Mouse (Mus musculus) limb, embryonic 11.5 days (tissue): ENCODE results near the gene Cyp2g1. TPM values are rescaled to one million over a fixed set of nuclear protein-coding genes. Genes with fewer than 3 reads are reported as not detected.

Experiments used
- ATAC-seq: fragments of 200-750 bp; cut with Nextera tagmentation; 2 replicates; pipeline ENCODE4 v1.8.0; 2017; ENCODE audit warnings: low read depth; ENCODE audit not compliant: insufficient number of reproducible peaks, low FRiP score, low TSS enrichment
- DNase-seq: peaks from one replicate; pipeline ENCODE4 v3.0.0-alpha.2; 2015; ENCODE audit warnings: low spot score
- H3K27ac ChIP-seq: fragments of 300-500 bp; sonication (generic); replicated peaks from 2 replicates; pipeline ENCODE4 v1.5.1; 2014; ENCODE audit warnings: low read depth, mild to moderate bottlenecking, low read length
- H3K27me3 ChIP-seq: fragments of 300-500 bp; sonication (generic); 2 replicates; pipeline ENCODE4 v1.6.1; 2014; ENCODE audit warnings: mild to moderate bottlenecking, low read length, mixed read lengths; ENCODE audit not compliant: control insufficient read depth, insufficient read depth
- H3K36me3 ChIP-seq: fragments of 300-500 bp; sonication (generic); 2 replicates; pipeline ENCODE4 v1.6.1; 2014; ENCODE audit warnings: mild to moderate bottlenecking, low read length, moderate library complexity, mixed read lengths; ENCODE audit not compliant: control insufficient read depth, insufficient read depth
- H3K4me1 ChIP-seq: fragments of 300-500 bp; sonication (generic); 2 replicates; pipeline ENCODE4 v1.6.1; 2014; ENCODE audit warnings: low read length, mixed read lengths; ENCODE audit not compliant: control insufficient read depth, insufficient read depth
- H3K4me2 ChIP-seq: fragments of 300-500 bp; sonication (generic); 2 replicates; pipeline ENCODE4 v1.6.1; 2014; ENCODE audit warnings: low read depth, mild to moderate bottlenecking, moderate library complexity; ENCODE audit not compliant: severe bottlenecking
- H3K4me3 ChIP-seq: fragments of 300-500 bp; sonication (generic); 2 replicates; pipeline ENCODE4 v1.5.1; 2014; ENCODE audit warnings: low read depth, low read length
- H3K9ac ChIP-seq: fragments of 300-500 bp; sonication (generic); 2 replicates; pipeline ENCODE4 v1.6.1; 2014; ENCODE audit warnings: mild to moderate bottlenecking, low read length
- H3K9me3 ChIP-seq: fragments of 300-500 bp; sonication (generic); 2 replicates; pipeline ENCODE4 v1.6.1; 2016; ENCODE audit warnings: low read length; ENCODE audit not compliant: control insufficient read depth
- WGBS: fragments of 180-500 bp; shearing (Covaris S2); extraction: QIAGEN DNeasy Blood & Tissue Kit; methylation state at CpG from one replicate; pipeline ENCODE4 v1.1.7; 2014; 5-methylcytosine and 5-hydroxymethylcytosine counted together
- polyA plus RNA-seq: library from polyadenylated mRNA; unstranded; fragments of >200 nt; fragmentation: Nextera tagmentation; extraction: Ambion mirVana; gene quantifications from 2 replicates; pipeline ENCODE4 v1.2.1, GENCODE M21; 2014

Cyp2g1 gene
- not detected in 2 replicates for polyA plus RNA-seq

DNA sequence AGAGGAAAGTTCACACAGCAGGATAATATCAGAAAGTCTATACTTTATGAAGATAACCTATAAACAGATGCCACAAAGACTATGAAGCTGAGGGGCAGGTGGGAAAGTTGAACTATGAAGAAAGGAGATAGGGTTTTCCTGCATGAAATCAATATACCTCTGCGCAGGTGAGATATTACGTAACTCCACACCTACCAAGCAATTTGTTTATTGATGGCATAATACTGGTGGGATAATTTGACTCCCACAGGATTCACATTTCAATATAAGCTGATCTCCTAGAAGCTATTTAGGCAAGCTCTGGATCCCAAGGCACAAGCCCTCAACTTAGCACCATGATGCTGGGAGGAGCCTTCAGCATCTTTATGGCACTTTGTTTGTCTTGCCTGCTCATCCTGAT is at the start of gene Cyp2g1:
TSS of gene Cyp2g1 (plus strand) at position 301 of the 400 bp plus-strand sequence.
- H3K36me3 ChIP-seq, result no peaks in the 10 kb centered on the region
- WGBS, result 91% methylated on average over 2 of the region's 2 CpGs
- no peak for ATAC-seq
- H3K27me3 ChIP-seq, result no peaks in the 10 kb centered on the region
- H3K4me3 ChIP-seq, result no peak within 1 kb of the TSS
- no peak for DNase-seq
- H3K4me2 ChIP-seq, result no peak within 1 kb of the TSS
- H3K9ac ChIP-seq, result no peak within 1 kb of the TSS
- no peaks in the 10 kb centered on the region for H3K4me1 ChIP-seq
- no peak within 1 kb of the TSS for H3K27ac ChIP-seq
- H3K9me3 ChIP-seq, result no peaks in the 10 kb centered on the region

DNA sequence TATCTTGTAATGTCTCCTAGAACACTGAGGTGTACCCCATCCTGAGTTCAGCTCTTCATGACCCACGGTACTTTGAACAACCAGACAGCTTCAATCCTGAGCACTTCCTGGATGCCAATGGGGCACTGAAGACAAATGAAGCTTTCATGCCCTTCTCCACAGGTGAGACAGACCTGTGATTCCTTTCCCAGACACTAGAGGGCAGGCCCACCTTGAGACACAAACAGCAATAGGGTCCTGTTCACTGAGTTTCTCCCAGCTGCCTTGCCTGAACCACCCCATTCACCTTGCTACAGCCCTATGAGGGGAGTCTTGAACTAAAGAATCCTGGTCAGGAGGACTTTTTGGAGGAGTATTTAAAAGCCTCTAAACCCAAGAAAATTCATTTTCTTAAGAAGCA is 41.6 kb upstream of the Cyp2g1 start:
- Histone ChIP-seq H3K9me3 (no peaks in the 10 kb centered on the region), H3K9ac (no peak overlapping the region), H3K36me3 (no peaks in the 10 kb centered on the region), H3K4me1 (no peaks in the 10 kb centered on the region), H3K27ac (no peak overlapping the region), H3K4me3 (no peak overlapping the region), H3K27me3 (no peaks in the 10 kb centered on the region), H3K4me2 (no peak overlapping the region)
- no peak for ATAC-seq
- DNase-seq, result no peak
- 50% methylated on average over 1 of the region's 1 CpGs for WGBS

DNA sequence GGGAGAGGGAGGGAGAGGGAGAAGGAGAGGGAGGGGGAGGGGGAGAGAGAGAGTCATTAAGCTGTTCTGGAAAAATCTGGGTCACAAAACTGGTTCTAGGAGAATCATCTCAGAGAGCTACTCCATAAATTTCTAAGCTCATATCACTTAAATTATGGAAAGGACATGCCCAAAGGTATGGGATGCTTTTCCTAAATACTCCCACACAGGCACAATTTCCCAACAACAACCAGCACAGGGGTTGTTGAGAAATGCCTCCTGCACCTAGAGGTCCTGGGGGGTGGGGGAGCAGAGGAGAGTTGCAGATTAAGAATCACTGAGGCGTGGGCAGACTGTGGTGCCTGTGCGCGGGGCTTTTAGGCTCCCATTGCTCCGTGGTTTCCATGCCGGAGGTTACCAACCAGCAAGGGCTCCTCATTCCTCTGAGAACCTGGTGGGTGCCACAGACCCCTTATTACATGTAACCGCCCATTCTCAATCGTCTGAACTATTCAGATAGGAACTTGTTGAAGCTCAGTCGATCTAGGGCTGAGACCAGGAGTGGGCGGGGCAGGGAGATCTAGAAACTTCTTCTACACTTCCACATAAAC is 38.7 kb upstream of the Cyp2g1 start:
- ATAC-seq (no peak), DNase-seq (no peak)
- no peaks in the 10 kb centered on the region for H3K9me3 ChIP-seq
- no peak overlapping the region for H3K4me2 ChIP-seq
- H3K4me1 ChIP-seq, result no peaks in the 10 kb centered on the region
- H3K27me3 ChIP-seq, result no peaks in the 10 kb centered on the region
- no peak overlapping the region for H3K9ac ChIP-seq
- no peaks in the 10 kb centered on the region for H3K36me3 ChIP-seq
- no peak overlapping the region for H3K27ac ChIP-seq
- H3K4me3 ChIP-seq, result no peak overlapping the region
- WGBS, result 78% methylated on average over 9 of the region's 9 CpGs

DNA sequence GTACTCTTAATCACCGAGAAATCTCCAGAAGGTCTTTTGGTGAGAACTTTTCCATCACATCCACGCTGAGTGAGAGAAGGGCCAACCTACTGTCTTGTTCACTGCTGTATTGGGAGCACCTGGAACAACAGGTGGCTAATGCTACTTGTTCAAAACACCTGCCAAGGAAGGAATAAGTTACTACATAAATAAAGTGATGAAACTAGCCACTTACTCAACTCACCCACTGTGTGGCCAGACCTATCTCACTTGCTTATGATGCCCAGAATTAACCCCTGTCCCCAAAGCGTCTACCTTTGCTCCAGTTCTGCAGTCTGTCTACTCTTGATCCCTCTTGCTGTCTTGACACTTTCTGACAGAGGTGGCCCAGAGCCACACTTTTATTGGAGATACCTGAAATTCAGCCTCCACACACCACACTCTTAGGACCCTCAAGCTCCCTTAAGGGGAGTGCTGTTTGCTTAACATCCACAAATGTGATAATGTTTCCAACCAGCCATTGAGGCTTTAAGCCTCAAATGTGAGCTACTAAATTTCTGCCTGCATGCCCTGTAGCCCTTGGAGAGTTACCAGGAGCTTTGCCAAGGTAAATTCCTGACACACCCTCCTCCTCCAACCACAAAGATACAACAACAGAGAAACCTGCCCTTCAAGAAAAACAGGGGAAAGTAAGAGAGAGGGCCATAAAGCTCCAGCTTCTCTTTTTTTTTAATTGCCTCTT is 35.7 kb upstream of the Cyp2g1 start:
- H3K4me2 ChIP-seq, result no peak overlapping the region
- H3K9me3 ChIP-seq, result no peaks in the 10 kb centered on the region
- ATAC-seq (no peak), DNase-seq (no peak)
- H3K9ac ChIP-seq, result no peak overlapping the region
- 82% methylated on average over 3 of the region's 3 CpGs for WGBS
- no peak overlapping the region for H3K4me3 ChIP-seq
- no peaks in the 10 kb centered on the region for H3K4me1 ChIP-seq
- no peak overlapping the region for H3K27ac ChIP-seq
- H3K36me3 ChIP-seq, result no peaks in the 10 kb centered on the region
- H3K27me3 ChIP-seq, result no peaks in the 10 kb centered on the region

DNA sequence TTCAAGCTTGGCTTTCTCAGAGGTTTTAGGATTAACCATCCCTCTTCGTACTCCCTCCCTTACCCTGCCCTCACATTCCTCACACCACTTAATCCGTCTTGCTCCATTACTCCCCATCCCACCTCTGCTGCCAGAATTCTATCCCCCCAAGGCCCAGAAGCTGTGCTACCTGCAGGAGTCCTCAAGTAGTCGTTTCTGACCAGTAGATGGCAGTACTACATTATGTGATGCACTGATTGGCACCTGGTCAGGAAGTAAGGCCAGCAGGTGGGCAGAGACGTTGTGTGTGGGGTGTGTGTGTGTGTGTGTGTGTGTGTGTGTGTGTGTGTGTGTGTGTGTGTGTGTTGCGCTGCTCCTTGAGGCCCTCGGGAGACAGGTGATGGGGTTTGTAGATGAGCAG is 32.8 kb upstream of the Cyp2g1 start:
- Histone ChIP-seq H3K27ac (no peak overlapping the region), H3K9ac (no peak overlapping the region), H3K9me3 (no peaks in the 10 kb centered on the region), H3K36me3 (no peaks in the 10 kb centered on the region), H3K4me2 (no peak overlapping the region), H3K27me3 (no peaks in the 10 kb centered on the region), H3K4me1 (no peaks in the 10 kb centered on the region), H3K4me3 (no peak overlapping the region)
- ATAC-seq, result no peak
- WGBS, result 19% methylated on average over 6 of the region's 6 CpGs
- no peak for DNase-seq

DNA sequence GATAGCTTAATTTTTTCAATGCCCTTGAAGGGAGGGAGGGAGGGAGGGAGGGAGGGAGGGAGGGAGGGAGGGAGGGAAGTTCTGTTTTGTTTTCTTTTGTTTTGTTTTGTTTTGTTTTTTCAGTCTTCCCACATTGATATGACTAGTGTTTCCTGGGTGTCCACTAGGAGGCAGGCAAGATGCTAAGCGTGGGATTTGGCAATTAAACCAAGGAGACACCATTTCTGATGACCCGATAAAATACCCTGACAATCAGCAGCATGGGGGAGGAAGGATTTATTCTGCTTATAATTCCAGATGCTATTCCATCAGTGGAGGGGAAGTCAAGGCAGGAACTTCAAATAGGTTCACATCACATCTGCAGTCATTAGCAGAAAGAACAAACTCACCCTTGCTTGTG is 30.9 kb upstream of the Cyp2g1 start:
- Histone ChIP-seq H3K27ac (no peak overlapping the region), H3K9me3 (no peaks in the 10 kb centered on the region), H3K4me3 (no peak overlapping the region), H3K4me2 (no peak overlapping the region), H3K9ac (no peak overlapping the region), H3K4me1 (no peaks in the 10 kb centered on the region), H3K27me3 (no peaks in the 10 kb centered on the region), H3K36me3 (no peaks in the 10 kb centered on the region)
- DNase-seq (no peak), ATAC-seq (no peak)
- WGBS, result 69% methylated on average over 2 of the region's 2 CpGs

DNA sequence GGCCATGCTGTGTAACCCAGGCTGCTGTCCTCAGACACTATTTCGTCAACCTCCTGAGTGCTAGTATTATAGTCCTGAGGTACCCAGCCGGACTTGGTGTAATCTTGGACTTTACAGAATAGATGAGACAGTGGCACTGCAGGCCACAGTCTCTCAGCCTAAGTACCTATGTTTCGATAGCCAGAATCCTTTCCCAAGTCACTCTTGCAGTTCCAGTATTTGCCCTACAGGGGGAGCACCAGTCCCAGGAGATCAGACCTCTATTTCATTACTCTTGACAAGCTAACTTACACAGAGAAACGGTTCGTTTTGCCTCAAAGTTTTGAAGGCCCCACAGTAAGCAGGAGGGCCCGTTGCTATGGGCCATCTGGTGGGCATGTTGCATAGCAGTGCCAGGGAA is 30.2 kb upstream of the Cyp2g1 start:
- ATAC-seq (no peak), DNase-seq (peak; percentile 56)
- H3K9me3 ChIP-seq, result no peaks in the 10 kb centered on the region
- H3K27me3 ChIP-seq, result no peaks in the 10 kb centered on the region
- no peak overlapping the region for H3K4me3 ChIP-seq
- no peaks in the 10 kb centered on the region for H3K36me3 ChIP-seq
- no peak overlapping the region for H3K4me2 ChIP-seq
- 36% methylated on average over 6 of the region's 6 CpGs for WGBS
- no peak overlapping the region for H3K9ac ChIP-seq
- H3K4me1 ChIP-seq, result no peaks in the 10 kb centered on the region
- H3K27ac ChIP-seq, result no peak overlapping the region

DNA sequence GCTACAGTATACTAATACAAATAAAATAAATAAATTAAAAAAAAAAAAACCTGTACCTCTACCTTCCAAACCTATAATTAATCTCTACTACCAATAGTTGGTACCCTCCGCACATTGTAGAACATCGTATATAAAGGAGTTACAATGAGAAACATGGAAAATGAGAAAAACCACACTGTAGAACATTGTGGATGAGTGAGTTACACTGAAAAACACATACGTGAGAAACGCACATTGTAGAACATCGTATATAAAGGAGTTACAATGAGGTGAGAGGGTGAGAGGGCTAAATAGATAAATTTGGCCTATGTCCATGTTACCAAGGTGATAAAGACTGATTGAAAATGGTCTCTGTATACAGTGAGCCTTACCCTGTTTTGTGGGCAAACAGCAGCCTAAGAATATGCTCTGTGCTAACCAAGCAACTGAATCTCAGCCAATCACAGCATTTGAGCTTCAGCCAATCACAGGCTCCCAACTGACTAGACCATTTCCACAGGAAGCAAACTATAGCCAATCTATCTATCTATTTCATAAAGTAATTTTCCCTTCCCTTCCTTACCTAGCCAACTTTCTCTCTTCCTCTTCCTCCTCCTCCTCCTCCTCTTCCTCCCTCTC is 28.8 kb upstream of the Cyp2g1 start:
- Histone ChIP-seq H3K4me3 (no peak overlapping the region), H3K27me3 (no peaks in the 10 kb centered on the region), H3K9me3 (no peaks in the 10 kb centered on the region), H3K4me2 (no peak overlapping the region), H3K4me1 (no peaks in the 10 kb centered on the region), H3K36me3 (no peaks in the 10 kb centered on the region), H3K9ac (no peak overlapping the region), H3K27ac (no peak overlapping the region)
- ATAC-seq (peak; percentile 86; the same call in 1 of the 2 replicates), DNase-seq (no peak)
- 87% methylated on average over 5 of the region's 5 CpGs for WGBS
